Comparison of ENCODE assay signal across 26 mouse cellular contexts in genomic region chr6:129512367-129512766, GRCm38 (mm10). TPM values are rescaled to one million over a fixed set of nuclear protein-coding genes. Genes with fewer than 3 reads are reported as not detected.
DNase-seq lines count a peak whose midpoint lies in the region; ATAC-seq and TF ChIP-seq lines count a peak whose summit lies in the region.
"Had no signal": no experiment of that assay in that cellular context is flagged by ENCODE, and none has a peak within 500 bp of the region (broad histone marks: within the 10 kb centered on the region; RNA-seq: fewer than 3 reads in every experiment).

Gene Tmem52b, plus strand, starts transcription at chr6:129512555.

- no peak within 1 kb of the TSS; the same call in 1 of the 2 replicates for H3K9ac ChIP-seq in limb, embryonic 12.5 days (replicated peaks)
- peak within 1 kb of the TSS; percentile 42; the same call in 1 of the 2 replicates for H3K9ac ChIP-seq in kidney, postnatal 0 days (ENCODE audit: low read depth, low read length)
- no peak within 1 kb of the TSS for H3K9ac ChIP-seq in neural tube, embryonic 15.5 days (replicated peaks)
- H3K9ac ChIP-seq: embryonic facial prominence, embryonic 12.5 days; forebrain, embryonic 12.5 days; hindbrain, embryonic 15.5 days; limb, embryonic 15.5 days; liver, embryonic 15.5 days; midbrain, embryonic 15.5 days; neural tube, embryonic 13.5 days had no signal

- no peak for ATAC-seq in limb, embryonic 12.5 days (ENCODE audit: insufficient number of reproducible peaks, insufficient read depth, low FRiP score, low TSS enrichment, low read depth)
- ATAC-seq in kidney, postnatal 0 days (replicated peaks; ENCODE audit: low FRiP score, low read depth) = no peak
- no peak for ATAC-seq in neural tube, embryonic 15.5 days (ENCODE audit: low FRiP score)
- ATAC-seq: midbrain, embryonic 15.5 days had no signal

- no peak within 1 kb of the TSS for H3ac ChIP-seq in myocyte (ENCODE audit: control insufficient read depth, insufficient read length)

- H3K4me2 ChIP-seq in limb, embryonic 12.5 days = peak within 1 kb of the TSS; percentile 20; the same call in 1 of the 2 replicates
- peak within 1 kb of the TSS; percentile 31; the same call in 1 of the 2 replicates for H3K4me2 ChIP-seq in kidney, postnatal 0 days (ENCODE audit: low read length)
- peak within 1 kb of the TSS; percentile 83 for H3K4me2 ChIP-seq in myocyte (ENCODE audit: low read depth)
- H3K4me2 ChIP-seq in neural tube, embryonic 15.5 days = no peak within 1 kb of the TSS
- H3K4me2 ChIP-seq: embryonic facial prominence, embryonic 12.5 days; forebrain, embryonic 12.5 days; hindbrain, embryonic 15.5 days; limb, embryonic 15.5 days; liver, embryonic 15.5 days; midbrain, embryonic 15.5 days; neural tube, embryonic 13.5 days had no signal

- H3K36me3 ChIP-seq in limb, embryonic 12.5 days = no peaks in the 10 kb centered on the region
- H3K36me3 ChIP-seq in limb, embryonic 10.5 days = no peaks in the 10 kb centered on the region
- no peaks in the 10 kb centered on the region for H3K36me3 ChIP-seq in kidney, postnatal 0 days (ENCODE audit: insufficient read depth, low read length)
- H3K36me3 ChIP-seq in myocyte (ENCODE audit: control insufficient read depth, insufficient read depth) = no peaks in the 10 kb centered on the region
- no peaks in the 10 kb centered on the region for H3K36me3 ChIP-seq in neural tube, embryonic 15.5 days
- no peaks in the 10 kb centered on the region for H3K36me3 ChIP-seq in heart, embryonic 10.5 days
- H3K36me3 ChIP-seq: embryonic facial prominence, embryonic 12.5 days; forebrain, embryonic 12.5 days; hindbrain, embryonic 15.5 days; limb, embryonic 15.5 days; liver, embryonic 15.5 days; midbrain, embryonic 15.5 days; neural tube, embryonic 13.5 days had no signal

- no peaks in the 10 kb centered on the region for H3K9me3 ChIP-seq in limb, embryonic 12.5 days
- no peaks in the 10 kb centered on the region for H3K9me3 ChIP-seq in limb, embryonic 10.5 days (replicated peaks)
- no peaks in the 10 kb centered on the region for H3K9me3 ChIP-seq in kidney, postnatal 0 days (replicated peaks; ENCODE audit: low read length)
- no peaks in the 10 kb centered on the region for H3K9me3 ChIP-seq in neural tube, embryonic 15.5 days (replicated peaks)
- H3K9me3 ChIP-seq in heart, embryonic 10.5 days = no peaks in the 10 kb centered on the region
- H3K9me3 ChIP-seq: embryonic facial prominence, embryonic 12.5 days; forebrain, embryonic 12.5 days; hindbrain, embryonic 15.5 days; limb, embryonic 15.5 days; liver, embryonic 15.5 days; midbrain, embryonic 15.5 days; neural tube, embryonic 13.5 days had no signal

- H3K79me2 ChIP-seq in myocyte (ENCODE audit: control insufficient read depth, insufficient read depth) = no peaks in the 10 kb centered on the region

- TF ChIP-seq CTCF in kidney, postnatal 0 days (IDR thresholded peaks at IDR 0.05; ENCODE audit: low read depth) = no peak

- H3K27ac ChIP-seq in limb, embryonic 12.5 days = no peak within 1 kb of the TSS; the same call in 1 of the 2 replicates
- no peak within 1 kb of the TSS for H3K27ac ChIP-seq in limb, embryonic 10.5 days
- H3K27ac ChIP-seq in kidney, postnatal 0 days = peak within 1 kb of the TSS; percentile 68
- H3K27ac ChIP-seq in neural tube, embryonic 15.5 days (replicated peaks) = no peak within 1 kb of the TSS
- no peak within 1 kb of the TSS for H3K27ac ChIP-seq in heart, embryonic 10.5 days
- H3K27ac ChIP-seq: embryonic facial prominence, embryonic 12.5 days; forebrain, embryonic 12.5 days; heart, adult 2 months; hindbrain, embryonic 15.5 days; limb, embryonic 15.5 days; liver, embryonic 15.5 days; macrophage; midbrain, embryonic 15.5 days; neural tube, embryonic 13.5 days had no signal

- H3K4me1 ChIP-seq in limb, embryonic 12.5 days (replicated peaks) = peaks cover 16% of the 10 kb centered on the region
- peaks cover 29% of the 10 kb centered on the region for H3K4me1 ChIP-seq in limb, embryonic 10.5 days
- no peaks in the 10 kb centered on the region; the same call in none of the 2 replicates for H3K4me1 ChIP-seq in kidney, postnatal 0 days (replicated peaks; ENCODE audit: insufficient read depth, low read length)
- no peaks in the 10 kb centered on the region for H3K4me1 ChIP-seq in neural tube, embryonic 15.5 days
- no peaks in the 10 kb centered on the region for H3K4me1 ChIP-seq in heart, embryonic 10.5 days
- H3K4me1 ChIP-seq: forebrain, embryonic 12.5 days; hindbrain, embryonic 15.5 days; liver, embryonic 15.5 days; midbrain, embryonic 15.5 days had no signal

- WGBS in limb, embryonic 12.5 days = 29% methylated on average over 3 of the region's 3 CpGs
- WGBS in limb, embryonic 10.5 days = 55% methylated on average over 3 of the region's 3 CpGs
- WGBS in kidney, postnatal 0 days = 25% methylated on average over 3 of the region's 3 CpGs
- WGBS in neural tube, embryonic 15.5 days = 67% methylated on average over 3 of the region's 3 CpGs
- 72% methylated on average over 3 of the region's 3 CpGs for WGBS in heart, embryonic 10.5 days

- H3K4me3 ChIP-seq in limb, embryonic 12.5 days (replicated peaks) = no peak within 1 kb of the TSS
- H3K4me3 ChIP-seq in limb, embryonic 10.5 days = no peak within 1 kb of the TSS
- H3K4me3 ChIP-seq in kidney, postnatal 0 days (replicated peaks; ENCODE audit: low read depth, low read length) = peak within 1 kb of the TSS; percentile 16; the same call in 1 of the 2 replicates
- no peak within 1 kb of the TSS for H3K4me3 ChIP-seq in myocyte
- H3K4me3 ChIP-seq in neural tube, embryonic 15.5 days (replicated peaks) = no peak within 1 kb of the TSS
- H3K4me3 ChIP-seq in heart, embryonic 10.5 days = no peak within 1 kb of the TSS
- H3K4me3 ChIP-seq: embryonic facial prominence, embryonic 12.5 days; erythroblast, embryonic 14.5 days; forebrain, embryonic 12.5 days; heart, adult 2 months; hindbrain, embryonic 15.5 days; limb, embryonic 15.5 days; liver, embryonic 15.5 days; midbrain, embryonic 15.5 days; neural tube, embryonic 13.5 days had no signal

- TF ChIP-seq POLR2A in myocyte (IDR thresholded peaks at IDR 0.05; ENCODE audit: insufficient read length, low read depth) = no peak

- DNase-seq in limb, embryonic 10.5 days (ENCODE audit: low spot score) = no peak
- peak; percentile 39 to 72 for DNase-seq in kidney, adult 8-10 months
- no peak for DNase-seq in kidney, postnatal 0 days (ENCODE audit: low spot score)
- no peak for DNase-seq in B cell, adult 2 months
- no peak for DNase-seq in heart, embryonic 10.5 days (ENCODE audit: low spot score)
- DNase-seq: adrenal gland, postnatal 14 days; cerebellum, adult 2 months; cerebellum, postnatal 25 days; gastrocnemius, postnatal 36 days; heart, adult 2 months; right cerebral cortex, adult 18-20 months had no signal

- H3K27me3 ChIP-seq in limb, embryonic 12.5 days = no peaks in the 10 kb centered on the region
- no peaks in the 10 kb centered on the region for H3K27me3 ChIP-seq in limb, embryonic 10.5 days (ENCODE audit: low read depth, poor library complexity, severe bottlenecking)
- H3K27me3 ChIP-seq in kidney, postnatal 0 days (ENCODE audit: insufficient read depth, low read length) = no peaks in the 10 kb centered on the region
- H3K27me3 ChIP-seq in myocyte (ENCODE audit: control insufficient read depth, insufficient read depth, insufficient read length) = no peaks in the 10 kb centered on the region
- no peaks in the 10 kb centered on the region for H3K27me3 ChIP-seq in neural tube, embryonic 15.5 days (replicated peaks)
- no peaks in the 10 kb centered on the region for H3K27me3 ChIP-seq in heart, embryonic 10.5 days (ENCODE audit: insufficient read depth, poor library complexity, severe bottlenecking)
- H3K27me3 ChIP-seq: embryonic facial prominence, embryonic 12.5 days; forebrain, embryonic 12.5 days; hindbrain, embryonic 15.5 days; limb, embryonic 15.5 days; liver, embryonic 15.5 days; midbrain, embryonic 15.5 days; neural tube, embryonic 13.5 days had no signal

TF ChIP-seq in myocyte, 11 proteins besides CTCF, POLR2A, EP300 and RAD21:
- TF ChIP-seq CEBPB (IDR thresholded peaks at IDR 0.05; ENCODE audit: insufficient read depth, poor library complexity, severe bottlenecking) (no peak), SRF (IDR thresholded peaks at IDR 0.05; ENCODE audit: control insufficient read depth, insufficient read length, low read depth) (no peak), MYOD1 (IDR thresholded peaks at IDR 0.05; ENCODE audit: control insufficient read depth in 1 of 3, insufficient read length in 2 of 3, low read depth in 2 of 3) (no peak), REST (IDR thresholded peaks at IDR 0.05; ENCODE audit: insufficient read depth, insufficient read length) (no peak), TCF3 (IDR thresholded peaks at IDR 0.05; ENCODE audit: insufficient read length, low read depth) (no peak), MAX (IDR thresholded peaks at IDR 0.05; ENCODE audit: low read depth) (no peak), USF1 (IDR thresholded peaks at IDR 0.05; ENCODE audit: low read depth) (no peak), POLR2AphosphoS2 (IDR thresholded peaks at IDR 0.05; ENCODE audit: insufficient read length, low read depth) (no peak), TCF12 (IDR thresholded peaks at IDR 0.05; ENCODE audit: insufficient read depth, poor library complexity, severe bottlenecking) (no peak)
TF ChIP-seq in myocyte: peak in this region for 0.

RNA-seq across cellular contexts. Expression of gene Tmem52b, which starts in this region (rescaled TPM):
- polyA plus RNA-seq in limb, embryonic 12.5 days (2016; fragmentation: Nextera tagmentation; extraction: Ambion mirVana) = not detected in 2 replicates
- polyA plus RNA-seq in limb, embryonic 10.5 days (2016; fragmentation: Nextera tagmentation; extraction: Ambion mirVana) = not detected in 2 replicates
- 96.6 and 98.5 TPM in 2 replicates for polyA plus RNA-seq in kidney, postnatal 0 days (2015; fragmentation: Nextera tagmentation; extraction: Ambion mirVana)
- not detected for polyA plus RNA-seq in myocyte (2012; fragmentation: generic; extraction: Trizol)
- 0.10 TPM in 1 of 2 replicates, not detected in the other for polyA plus RNA-seq in neural tube, embryonic 15.5 days (2015; fragmentation: Nextera tagmentation; extraction: Ambion mirVana)
- not detected in 2 replicates for polyA plus RNA-seq in heart, embryonic 10.5 days (2016; fragmentation: Nextera tagmentation; extraction: Ambion mirVana)
- polyA plus RNA-seq: cerebellum, adult 2 months; embryonic facial prominence, embryonic 12.5 days; erythroblast, embryonic 14.5 days; forebrain, embryonic 12.5 days; heart, adult 2 months; hindbrain, embryonic 15.5 days; large intestine, adult 2 months; macrophage; testis, adult 2 months; urinary bladder, adult 2 months had no signal

Comparison
In these comparisons a context has a peak if more than half of its experiments do, and no peak if none do; other contexts are left out.
1. RNA of gene Tmem52b (polyA plus RNA-seq): 96.6 to 98.5 TPM in kidney, postnatal 0 days; 0.10 TPM in neural tube, embryonic 15.5 days, not detected in limb, embryonic 10.5 days, not detected in limb, embryonic 12.5 days, not detected in myocyte (single experiment) and not detected in heart, embryonic 10.5 days; every median in the first group is over 10 times any median in the second.
2. DNase-seq: peak in kidney, adult 8-10 months (2 of 2); none in limb, embryonic 10.5 days (single experiment), kidney, postnatal 0 days (single experiment), B cell, adult 2 months (0 of 2) and heart, embryonic 10.5 days (single experiment).